Mouse (Mus musculus) G1E (cell line): ENCODE results near the gene R3hdm4. TPM values are rescaled to one million over a fixed set of nuclear protein-coding genes. Genes with fewer than 3 reads are reported as not detected.

ENCODE experiments used
- ATAC-seq: 2 replicates; pipeline ENCODE4 v1.8.0; 2016; ENCODE audit warnings: mild to moderate bottlenecking; ENCODE audit not compliant: insufficient number of reproducible peaks, poor library complexity, low FRiP score, severe bottlenecking; ENCODE audit errors: extremely low read depth
- DNase-seq: peaks from one replicate; pipeline ENCODE4 v3.0.0; 2012; ENCODE audit warnings: low spot score
- H3K27me3 ChIP-seq: 2 replicates; pipeline ENCODE4 v1.6.1; 2012; ENCODE audit warnings: mild to moderate bottlenecking, low read length, inconsistent platforms; ENCODE audit not compliant: insufficient read depth
- H3K36me3 ChIP-seq: replicated peaks from 2 replicates; pipeline ENCODE3; 2012; ENCODE audit warnings: mild to moderate bottlenecking, inconsistent platforms
- H3K4me1 ChIP-seq: 2 replicates; pipeline ENCODE4 v1.6.1; 2012; ENCODE audit warnings: low read depth, low read length, inconsistent platforms, mixed read lengths; ENCODE audit not compliant: insufficient read depth
- H3K4me3 ChIP-seq: 2 replicates; pipeline ENCODE4 v1.5.1; 2012; ENCODE audit warnings: low read depth, mild to moderate bottlenecking, inconsistent platforms, low read length, moderate library complexity, mixed read lengths
- H3K9me3 ChIP-seq: replicated peaks from 2 replicates; pipeline ENCODE4 v1.6.1; 2012; ENCODE audit warnings: inconsistent platforms
- CTCF ChIP-seq: IDR thresholded peaks from 2 replicates; pipeline ENCODE4 v1.5.1; 2012; ENCODE audit warnings: low read depth, low read length, inconsistent platforms, mixed read lengths
- GATA1 ChIP-seq: IDR thresholded peaks from 2 replicates; pipeline ENCODE4 v1.6.1; 2012; ENCODE audit warnings: borderline replicate concordance, low read length, inconsistent platforms, mixed read lengths
- GATA2 ChIP-seq: IDR thresholded peaks from 2 replicates; pipeline ENCODE4 v1.6.1; 2012; ENCODE audit warnings: low read depth, low read length, inconsistent platforms, borderline replicate concordance
- POLR2AphosphoS5 ChIP-seq: IDR thresholded peaks from 2 replicates; pipeline ENCODE4 v1.6.1; 2012; ENCODE audit warnings: low read depth, low read length, inconsistent platforms; ENCODE audit not compliant: insufficient replicate concordance
- TAL1 ChIP-seq: conservative IDR thresholded peaks from 2 replicates; pipeline ENCODE4 v1.6.1; 2012; ENCODE audit warnings: low read depth, low read length, inconsistent platforms, mixed read lengths
- polyA plus RNA-seq: library from polyadenylated mRNA; stranded (reverse); fragments of >175 nt; gene quantifications from 2 replicates; pipeline ENCODE4 v1.2.3, GENCODE M21; 2012
- total RNA-seq, 2 experiments: library from RNA; stranded (forward) in 1 of 2; stranded (reverse) in 1 of 2; fragments of 200-1000 nt in 1 of 2; fragments of >200 nt in 1 of 2; fragmentation: Nextera tagmentation in 1 of 2; gene quantifications; 2 replicates each; pipeline ENCODE4 v1.2.3; 2014 to 2017

R3hdm4 gene
- total and polyA plus RNA-seq, 3 experiments, result 35.8 to 203 (median 118) TPM

- H3K36me3 ChIP-seq, result peaks cover 80% of the 10 kb centered on the region
- TF ChIP-seq GATA1 (no peak), CTCF (no peak), TAL1 (no peak), POLR2AphosphoS5 (no peak), GATA2 (no peak)
- peaks cover 51% of the 10 kb centered on the region for H3K4me1 ChIP-seq
- no peaks in the 10 kb centered on the region for H3K9me3 ChIP-seq
- DNase-seq, result peak; percentile 98
- ATAC-seq, result peak; percentile 95
- peak within 1 kb of the TSS; percentile 79 for H3K4me3 ChIP-seq
- H3K27me3 ChIP-seq, result no peaks in the 10 kb centered on the region
Observed at GRCm38 (mm10) chr10:79908167-79909091, 12.6 kb downstream of the R3hdm4 start, which contains the start of gene Med16. Med16 (minus strand) TSS chr10:79908923.

GRCm38 (mm10) chr10:79907415-79907814 lies 13.6 kb downstream of the R3hdm4 start:
- Histone ChIP-seq H3K4me3 (peak overlapping the region; percentile 15; the same call in 1 of the 2 replicates), H3K9me3 (no peaks in the 10 kb centered on the region), H3K27me3 (no peaks in the 10 kb centered on the region), H3K36me3 (peaks cover 80% of the 10 kb centered on the region), H3K4me1 (peaks cover 45% of the 10 kb centered on the region)
- TF ChIP-seq POLR2AphosphoS5, result no peak
- no peak for TF ChIP-seq GATA1
- no peak for TF ChIP-seq TAL1
- TF ChIP-seq GATA2, result no peak
- no peak for TF ChIP-seq CTCF
- ATAC-seq (no peak), DNase-seq (no peak)

- ATAC-seq (no peak), DNase-seq (no peak)
- H3K4me1 ChIP-seq, result peaks cover 39% of the 10 kb centered on the region
- H3K9me3 ChIP-seq, result no peaks in the 10 kb centered on the region
- H3K36me3 ChIP-seq, result peaks cover 80% of the 10 kb centered on the region
- no peak for TF ChIP-seq GATA1
- no peak for TF ChIP-seq CTCF
- no peak for TF ChIP-seq POLR2AphosphoS5
- no peak for TF ChIP-seq GATA2
- no peak for TF ChIP-seq TAL1
- no peaks in the 10 kb centered on the region for H3K27me3 ChIP-seq
- H3K4me3 ChIP-seq, result no peak overlapping the region
Observed at GRCm38 (mm10) chr10:79906712-79907111, 14.3 kb downstream of the R3hdm4 start.

GRCm38 (mm10) chr10:79900951-79901410 lies 20.0 kb downstream of the R3hdm4 start:
- Histone ChIP-seq H3K27me3 (no peaks in the 10 kb centered on the region; the same call in 1 of the 2 replicates), H3K9me3 (no peaks in the 10 kb centered on the region), H3K4me3 (no peak overlapping the region), H3K4me1 (peaks cover 29% of the 10 kb centered on the region), H3K36me3 (peaks cover 92% of the 10 kb centered on the region)
- TF ChIP-seq POLR2AphosphoS5 (no peak), GATA1 (no peak), GATA2 (no peak), CTCF (no peak), TAL1 (no peak)
- ATAC-seq, result no peak
- DNase-seq, result no peak

GRCm38 (mm10) chr10:79897316-79898245 lies 23.4 kb downstream of the R3hdm4 start:
- no peak for DNase-seq
- TF ChIP-seq GATA2 (no peak), CTCF (no peak), POLR2AphosphoS5 (no peak), GATA1 (no peak), TAL1 (no peak)
- no peaks in the 10 kb centered on the region; the same call in 1 of the 2 replicates for H3K27me3 ChIP-seq
- H3K36me3 ChIP-seq, result peaks cover 88% of the 10 kb centered on the region
- H3K9me3 ChIP-seq, result no peaks in the 10 kb centered on the region
- no peak overlapping the region for H3K4me3 ChIP-seq
- peaks cover 29% of the 10 kb centered on the region for H3K4me1 ChIP-seq
- ATAC-seq, result no peak

GRCm38 (mm10) chr10:79896814-79897213 lies 24.2 kb downstream of the R3hdm4 start:
- DNase-seq, result no peak
- Histone ChIP-seq H3K36me3 (peaks cover 81% of the 10 kb centered on the region), H3K4me1 (peaks cover 32% of the 10 kb centered on the region), H3K9me3 (no peaks in the 10 kb centered on the region), H3K27me3 (peaks cover 5% of the 10 kb centered on the region; the same call in 1 of the 2 replicates), H3K4me3 (no peak overlapping the region)
- TF ChIP-seq POLR2AphosphoS5 (no peak), GATA1 (no peak), TAL1 (no peak), GATA2 (no peak), CTCF (no peak)
- ATAC-seq, result no peak
